Mouse (Mus musculus) intestine, embryonic 16.5 days (tissue): ENCODE data around the gene Ush2a. TPM values are rescaled to one million over a fixed set of nuclear protein-coding genes. Genes with fewer than 3 reads are reported as not detected.

Experiments
- ATAC-seq: fragments of 200-750 bp; cut with Nextera tagmentation; 2 replicates; pipeline ENCODE4 v1.8.0; 2017; ENCODE audit warnings: moderate TSS enrichment, moderate library complexity
- H3K27ac ChIP-seq: fragments of 300-500 bp; sonication (generic); 2 replicates; pipeline ENCODE4 v1.5.1; 2014; ENCODE audit warnings: mild to moderate bottlenecking, low read length
- H3K27me3 ChIP-seq: fragments of 300-500 bp; sonication (generic); replicated peaks from 2 replicates; pipeline ENCODE4 v1.6.1; 2014; ENCODE audit warnings: low read length, control low read depth, mixed read lengths; ENCODE audit not compliant: control insufficient read depth, insufficient read depth
- H3K36me3 ChIP-seq: fragments of 300-500 bp; sonication (generic); 2 replicates; pipeline ENCODE4 v1.6.1; 2014; ENCODE audit warnings: low read length, control low read depth; ENCODE audit not compliant: control insufficient read depth, insufficient read depth
- H3K4me1 ChIP-seq: fragments of 300-500 bp; sonication (generic); 2 replicates; pipeline ENCODE4 v1.6.1; 2014; ENCODE audit warnings: low read length, control low read depth, mixed read lengths; ENCODE audit not compliant: control insufficient read depth, insufficient read depth
- H3K4me2 ChIP-seq: fragments of 300-500 bp; sonication (generic); 2 replicates; pipeline ENCODE4 v1.6.1; 2014; ENCODE audit warnings: low read depth, low read length, control low read depth
- H3K4me3 ChIP-seq: fragments of 300-500 bp; sonication (generic); 2 replicates; pipeline ENCODE4 v1.5.1; 2014; ENCODE audit warnings: mild to moderate bottlenecking, low read length
- H3K9ac ChIP-seq: fragments of 300-500 bp; sonication (generic); 2 replicates; pipeline ENCODE4 v1.6.1; 2014; ENCODE audit warnings: low read depth, low read length
- H3K9me3 ChIP-seq: fragments of 300-500 bp; sonication (generic); 2 replicates; pipeline ENCODE4 v1.6.1; 2016; ENCODE audit warnings: low read length, control low read depth; ENCODE audit not compliant: control insufficient read depth
- WGBS: fragments of 180-500 bp; shearing (Covaris S2); extraction: QIAGEN DNeasy Blood & Tissue Kit; methylation state at CpG from one replicate; pipeline ENCODE4 v1.1.7; 2014; 5-methylcytosine and 5-hydroxymethylcytosine counted together
- polyA plus RNA-seq: library from polyadenylated mRNA; unstranded; fragments of >200 nt; fragmentation: Nextera tagmentation; extraction: Ambion mirVana; gene quantifications from 2 replicates; pipeline ENCODE4 v1.2.1, GENCODE M21; 2015

Gene Ush2a
- polyA plus RNA-seq, 1 experiment from 2014 or later, result 0.06 TPM

DNA sequence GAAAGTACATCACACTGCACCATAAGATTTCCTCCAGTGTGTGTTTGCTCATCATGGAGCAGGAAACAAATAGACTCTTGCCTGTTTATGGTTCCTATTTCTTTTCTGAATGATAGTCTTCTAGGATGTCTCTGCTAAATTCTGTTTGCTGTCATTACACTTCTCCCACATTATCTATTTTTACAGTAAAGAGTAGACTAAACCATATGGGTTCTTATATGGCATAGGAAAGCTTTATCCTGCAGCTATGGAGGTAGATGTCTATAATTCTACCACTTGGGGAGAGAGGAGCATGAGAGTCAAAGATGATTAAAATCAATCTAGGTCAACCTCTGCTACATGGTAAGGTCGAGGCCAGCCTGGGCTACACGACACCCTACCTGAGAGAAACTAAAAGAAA lies 158.7 kb downstream of the Ush2a start:
- Histone ChIP-seq H3K4me3 (no peak overlapping the region), H3K9ac (no peak overlapping the region), H3K9me3 (no peaks in the 10 kb centered on the region), H3K27me3 (no peaks in the 10 kb centered on the region), H3K27ac (no peak overlapping the region), H3K4me1 (no peaks in the 10 kb centered on the region), H3K4me2 (no peak overlapping the region), H3K36me3 (no peaks in the 10 kb centered on the region)
- 87% methylated on average over 2 of the region's 2 CpGs for WGBS
- ATAC-seq, result no peak

DNA sequence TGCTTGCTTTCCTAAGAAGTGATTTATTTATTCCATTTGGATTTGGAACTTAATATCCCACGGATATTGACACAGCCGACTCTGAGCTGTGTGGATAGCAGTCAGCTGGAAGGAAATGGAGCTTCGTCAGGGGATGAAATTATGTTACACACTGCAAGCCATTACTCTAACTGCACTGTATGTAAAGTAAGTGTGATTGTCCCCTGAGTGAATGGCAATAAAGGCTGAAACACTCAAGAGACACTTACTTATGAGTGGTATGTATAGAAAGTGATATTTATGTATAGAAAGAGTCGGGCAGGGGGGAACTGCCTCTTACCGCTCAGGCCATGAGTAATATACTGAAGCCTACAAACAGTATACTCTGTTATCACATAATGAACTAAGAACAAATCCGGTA lies 166.3 kb downstream of the Ush2a start:
- H3K27me3 ChIP-seq, result no peaks in the 10 kb centered on the region
- H3K4me1 ChIP-seq, result no peaks in the 10 kb centered on the region
- no peak overlapping the region for H3K4me3 ChIP-seq
- no peak overlapping the region for H3K27ac ChIP-seq
- no peak overlapping the region for H3K4me2 ChIP-seq
- H3K9me3 ChIP-seq, result no peaks in the 10 kb centered on the region
- no peak overlapping the region for H3K9ac ChIP-seq
- no peak for ATAC-seq
- no peaks in the 10 kb centered on the region for H3K36me3 ChIP-seq
- WGBS, result 72% methylated on average over 6 of the region's 6 CpGs

DNA sequence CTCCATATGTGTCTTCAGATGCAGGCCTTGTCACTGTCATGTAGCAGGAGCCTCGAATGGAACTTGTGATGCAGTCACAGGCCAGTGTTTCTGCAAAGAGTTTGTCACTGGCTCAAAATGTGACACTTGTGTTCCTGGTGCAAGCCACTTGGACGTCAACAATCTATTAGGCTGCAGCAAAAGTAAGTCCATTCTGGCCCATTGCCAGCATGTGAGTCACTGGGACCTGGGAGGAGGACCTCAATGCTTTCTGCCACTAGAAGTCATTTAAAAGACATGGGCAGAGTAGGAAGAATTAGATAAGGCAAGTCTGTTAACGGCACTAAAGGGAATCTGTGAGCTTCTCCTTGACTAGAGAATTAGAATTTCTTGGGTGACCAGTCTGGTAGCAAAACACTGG lies 168.9 kb downstream of the Ush2a start:
- no peak for ATAC-seq
- 51% methylated on average over 3 of the region's 3 CpGs for WGBS
- H3K4me2 ChIP-seq, result no peak overlapping the region
- H3K4me3 ChIP-seq, result no peak overlapping the region
- no peaks in the 10 kb centered on the region for H3K9me3 ChIP-seq
- H3K4me1 ChIP-seq, result no peaks in the 10 kb centered on the region
- no peak overlapping the region for H3K9ac ChIP-seq
- no peaks in the 10 kb centered on the region for H3K36me3 ChIP-seq
- H3K27ac ChIP-seq, result no peak overlapping the region
- H3K27me3 ChIP-seq, result no peaks in the 10 kb centered on the region

DNA sequence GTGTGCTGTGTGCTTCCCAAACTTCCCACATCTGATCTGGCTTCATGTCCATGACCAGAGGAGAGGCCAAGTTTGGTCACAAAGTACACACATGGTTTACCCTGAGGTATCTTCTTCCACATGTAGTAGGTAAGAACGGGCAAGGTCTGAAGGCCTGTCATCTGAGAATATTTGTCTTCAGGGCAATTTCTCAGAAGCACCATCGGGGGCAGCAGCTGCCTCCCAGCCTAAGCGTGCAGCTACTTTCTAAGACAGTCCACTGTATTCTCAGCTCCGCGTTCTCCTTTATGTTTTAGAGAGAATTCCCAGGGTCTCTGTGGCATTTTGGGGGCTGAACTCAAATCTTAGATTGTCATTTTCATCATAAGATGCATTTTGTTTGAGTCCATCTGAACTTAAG lies 186.1 kb downstream of the Ush2a start:
- Histone ChIP-seq H3K9ac (no peak overlapping the region), H3K4me1 (no peaks in the 10 kb centered on the region), H3K4me3 (no peak overlapping the region), H3K36me3 (no peaks in the 10 kb centered on the region), H3K9me3 (no peaks in the 10 kb centered on the region), H3K27me3 (no peaks in the 10 kb centered on the region), H3K4me2 (no peak overlapping the region), H3K27ac (no peak overlapping the region)
- ATAC-seq, result no peak
- 81% methylated on average over 5 of the region's 5 CpGs for WGBS

DNA sequence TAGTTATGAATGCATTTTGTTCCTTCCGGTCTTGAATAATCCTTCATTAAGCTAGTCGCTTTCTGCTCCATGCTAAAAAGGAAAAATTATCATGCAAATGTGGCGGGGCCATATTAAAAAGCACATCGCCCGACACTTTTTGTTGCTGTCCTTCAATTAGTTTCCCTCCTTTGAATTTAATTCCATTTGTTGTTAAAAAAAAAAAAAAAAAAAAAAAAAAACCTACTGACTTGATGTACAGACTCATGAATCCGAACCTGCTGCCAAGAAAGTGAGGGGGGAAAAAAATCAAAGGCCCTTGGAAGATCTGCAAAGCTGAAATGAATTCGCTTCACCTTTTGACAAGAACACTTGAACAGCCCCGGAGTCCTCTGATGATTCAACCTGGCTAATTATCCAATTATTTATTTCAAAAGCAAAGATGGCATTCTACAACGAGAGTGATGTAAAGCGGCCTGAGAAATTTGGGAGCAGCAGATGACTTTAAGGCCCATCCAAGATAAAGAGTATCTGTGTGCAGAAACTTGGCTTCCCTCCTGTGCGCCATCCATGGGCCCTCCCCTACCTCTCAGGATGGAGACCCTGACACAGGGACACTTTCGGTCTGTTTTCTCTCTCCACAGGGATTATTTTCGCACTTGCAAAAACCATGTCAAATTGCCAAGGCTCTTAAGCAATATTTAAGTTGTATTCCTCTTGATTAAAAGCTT lies 194.8 kb downstream of the Ush2a start:
- Histone ChIP-seq H3K9ac (no peak overlapping the region), H3K9me3 (no peaks in the 10 kb centered on the region), H3K36me3 (no peaks in the 10 kb centered on the region), H3K4me2 (no peak overlapping the region), H3K4me1 (no peaks in the 10 kb centered on the region), H3K27ac (no peak overlapping the region), H3K27me3 (no peaks in the 10 kb centered on the region), H3K4me3 (no peak overlapping the region)
- ATAC-seq, result no peak
- WGBS, result 78% methylated on average over 13 of the region's 13 CpGs

DNA sequence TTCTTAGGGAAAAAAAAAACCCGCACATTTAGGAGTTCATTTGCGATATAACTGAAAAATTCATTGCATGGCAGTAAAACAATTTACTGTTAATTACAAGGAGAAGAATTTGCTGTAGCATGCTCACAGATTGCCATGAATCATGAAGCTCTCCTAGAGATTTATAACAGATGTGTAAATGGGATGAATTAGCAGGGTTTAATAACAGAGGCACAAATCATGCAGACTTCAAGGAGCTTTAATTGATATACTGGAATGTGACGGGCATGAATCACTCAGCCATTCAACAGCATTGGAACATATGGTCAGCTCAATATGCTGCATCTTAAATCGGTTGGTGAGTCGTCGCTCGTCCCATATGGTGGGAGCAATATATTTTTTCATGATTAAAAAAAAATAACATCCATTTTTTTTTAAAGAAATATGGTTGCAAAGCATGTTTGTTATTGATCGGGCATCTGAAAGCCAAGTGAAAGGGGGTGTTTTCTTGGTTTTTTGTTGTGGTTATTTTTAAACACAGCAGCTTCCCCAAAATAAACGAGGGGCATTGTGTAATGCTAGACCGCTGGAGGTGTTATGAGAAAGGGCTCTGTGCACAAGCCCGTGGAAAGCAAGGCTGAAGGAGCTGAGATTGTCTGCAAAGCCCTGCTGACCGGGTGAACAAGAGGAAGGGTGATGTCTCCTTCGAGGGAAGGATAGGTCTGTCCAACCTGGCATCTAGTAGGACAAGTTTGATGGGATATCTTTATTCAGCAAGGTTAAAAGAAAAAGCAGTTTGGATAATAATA lies 195.6 kb downstream of the Ush2a start:
- no peaks in the 10 kb centered on the region for H3K9me3 ChIP-seq
- H3K27ac ChIP-seq, result no peak overlapping the region
- H3K27me3 ChIP-seq, result no peaks in the 10 kb centered on the region
- 66% methylated on average over 13 of the region's 13 CpGs for WGBS
- H3K4me2 ChIP-seq, result no peak overlapping the region
- no peaks in the 10 kb centered on the region for H3K36me3 ChIP-seq
- H3K4me3 ChIP-seq, result no peak overlapping the region
- ATAC-seq, result no peak
- no peaks in the 10 kb centered on the region for H3K4me1 ChIP-seq
- no peak overlapping the region for H3K9ac ChIP-seq

DNA sequence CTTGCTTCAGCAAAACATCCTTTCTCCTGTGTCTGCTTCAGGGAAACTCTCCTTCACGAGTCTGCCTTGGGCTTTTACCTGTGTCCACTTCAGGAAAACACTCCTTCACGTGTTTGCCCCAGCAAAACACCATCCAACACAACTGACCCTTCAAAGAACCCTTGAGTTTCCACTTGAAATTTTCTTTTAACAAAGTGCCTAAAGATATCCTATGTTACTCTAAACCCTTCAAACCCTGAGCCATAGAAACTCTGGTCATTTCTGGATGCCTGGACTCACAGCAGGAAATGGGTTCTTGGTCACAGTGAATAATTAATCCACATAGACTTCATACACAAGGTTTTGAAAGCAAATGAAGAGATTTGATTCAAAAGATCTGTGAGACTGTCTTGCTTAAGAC lies 199.4 kb downstream of the Ush2a start:
- WGBS, result 86% methylated on average over 2 of the region's 2 CpGs
- H3K27me3 ChIP-seq, result no peaks in the 10 kb centered on the region
- H3K27ac ChIP-seq, result no peak overlapping the region
- H3K9ac ChIP-seq, result no peak overlapping the region
- ATAC-seq, result no peak
- no peaks in the 10 kb centered on the region for H3K36me3 ChIP-seq
- H3K4me2 ChIP-seq, result no peak overlapping the region
- no peak overlapping the region for H3K4me3 ChIP-seq
- no peaks in the 10 kb centered on the region for H3K9me3 ChIP-seq
- H3K4me1 ChIP-seq, result no peaks in the 10 kb centered on the region

DNA sequence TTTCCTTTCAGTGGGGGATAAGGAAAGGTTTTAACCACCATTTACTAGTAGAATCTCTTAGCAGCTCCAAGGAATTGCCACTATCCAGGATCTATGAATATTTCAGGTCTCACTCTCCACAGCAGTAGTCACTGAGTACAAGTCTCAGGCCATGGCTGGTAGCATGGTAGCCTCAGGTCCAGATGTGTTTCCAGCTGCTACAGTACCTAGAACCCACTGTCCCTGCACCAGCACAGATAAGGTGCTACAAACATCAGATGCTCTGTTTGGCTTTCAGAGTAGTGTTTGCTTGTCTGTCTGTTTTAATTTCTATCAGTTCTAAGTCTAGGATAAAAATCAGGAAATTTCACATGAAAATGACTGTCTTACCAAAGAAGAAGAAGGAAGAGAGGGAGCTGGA lies 202.8 kb downstream of the Ush2a start:
- Histone ChIP-seq H3K4me1 (no peaks in the 10 kb centered on the region), H3K36me3 (no peaks in the 10 kb centered on the region), H3K9me3 (no peaks in the 10 kb centered on the region), H3K9ac (no peak overlapping the region), H3K4me3 (no peak overlapping the region), H3K27me3 (no peaks in the 10 kb centered on the region), H3K4me2 (no peak overlapping the region), H3K27ac (no peak overlapping the region)
- no peak for ATAC-seq

DNA sequence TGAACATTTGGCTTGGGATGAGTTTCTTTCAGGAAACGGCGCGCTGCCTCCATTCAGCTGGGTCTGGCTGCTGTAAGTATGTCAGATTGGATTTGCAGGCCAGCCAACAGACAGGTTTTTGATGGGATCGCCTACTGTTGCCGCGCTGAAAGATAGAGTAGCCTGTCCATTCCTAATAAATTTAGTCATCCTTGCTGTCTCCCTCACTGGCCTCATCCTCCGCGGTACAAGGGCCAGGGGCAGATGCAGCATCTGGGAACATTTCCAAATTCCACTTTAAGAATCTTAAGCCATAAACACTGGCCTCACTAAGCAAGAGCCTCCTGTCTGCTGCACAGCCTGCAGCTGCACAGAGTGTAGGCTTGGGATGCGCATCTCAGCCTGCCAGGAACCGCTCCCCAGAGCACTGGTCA lies 206.6 kb downstream of the Ush2a start:
- no peak overlapping the region for H3K4me2 ChIP-seq
- no peak overlapping the region for H3K4me3 ChIP-seq
- no peaks in the 10 kb centered on the region for H3K27me3 ChIP-seq
- no peaks in the 10 kb centered on the region for H3K4me1 ChIP-seq
- peak; percentile 92 for ATAC-seq
- peak overlapping the region; percentile 41 for H3K27ac ChIP-seq
- H3K9me3 ChIP-seq, result no peaks in the 10 kb centered on the region
- 50% methylated on average over 10 of the region's 10 CpGs for WGBS
- H3K36me3 ChIP-seq, result no peaks in the 10 kb centered on the region
- no peak overlapping the region for H3K9ac ChIP-seq
